Mouse (Mus musculus) kidney, adult 2 months (tissue): ENCODE measurements around the gene Stat5a.

ENCODE experiments used
- CTCF ChIP-seq: fragments of 200-500 bp; conservative IDR thresholded peaks from 2 replicates; pipeline ENCODE4 v1.5.1; 2011; ENCODE audit warnings: low read depth, mild to moderate bottlenecking, control low read depth, low read length, moderate library complexity, mixed read lengths; ENCODE audit not compliant: insufficient read depth, insufficient read length
- POLR2A ChIP-seq: fragments of 200-500 bp; IDR thresholded peaks from one replicate; pipeline ENCODE4 v1.6.1; 2011; ENCODE audit warnings: low read depth, low read length, control low read depth

GRCm38 (mm10) chr11:100819048-100819447 is 40.1 kb upstream of the Stat5a start:
- no peak for TF ChIP-seq POLR2A
- TF ChIP-seq CTCF: no peak
